Mouse (Mus musculus) retina, postnatal 7 days (tissue): ENCODE measurements around the gene Ezh1.

ENCODE experiments used
- DNase-seq: peaks from one replicate; pipeline ENCODE4 v3.0.0-alpha.2; 2012; ENCODE audit warnings: low read depth, low spot score

Ezh1 gene

GRCm38 (mm10) chr11:101181961-101182360 lies 44.3 kb downstream of the Ezh1 start:
- no peak for DNase-seq

- DNase-seq, result no peak
Measured at GRCm38 (mm10) chr11:101180846-101181740, 45.2 kb downstream of the Ezh1 start.

GRCm38 (mm10) chr11:101180261-101180660 lies 46.0 kb downstream of the Ezh1 start:
- no peak for DNase-seq

- no peak for DNase-seq
Measured at GRCm38 (mm10) chr11:101179306-101179705, 47.0 kb downstream of the Ezh1 start.

- DNase-seq, result no peak
Measured at GRCm38 (mm10) chr11:101178061-101179058, 47.9 kb downstream of the Ezh1 start.

- no peak for DNase-seq
Measured at GRCm38 (mm10) chr11:101176933-101177773, 49.1 kb downstream of the Ezh1 start.

GRCm38 (mm10) chr11:101176117-101176691 lies 50.1 kb downstream of the Ezh1 start:
- no peak for DNase-seq

- DNase-seq, result no peak
Measured at GRCm38 (mm10) chr11:101175636-101176116, 50.6 kb downstream of the Ezh1 start.

- DNase-seq, result no peak
Measured at GRCm38 (mm10) chr11:101174851-101175628, 51.2 kb downstream of the Ezh1 start, which contains the start of gene Ccr10. Gene Ccr10, minus strand, starts transcription at chr11:101175443.

- DNase-seq, result no peak
Measured at GRCm38 (mm10) chr11:101174389-101174745, 51.9 kb downstream of the Ezh1 start.

GRCm38 (mm10) chr11:101173631-101174388 lies 52.5 kb downstream of the Ezh1 start:
- DNase-seq, result peak; percentile 79

GRCm38 (mm10) chr11:101173112-101173511 lies 53.2 kb downstream of the Ezh1 start:
- DNase-seq, result no peak

- no peak for DNase-seq
Measured at GRCm38 (mm10) chr11:101172434-101172815, 53.8 kb downstream of the Ezh1 start.

GRCm38 (mm10) chr11:101171721-101172433 lies 54.4 kb downstream of the Ezh1 start:
- DNase-seq, result no peak

GRCm38 (mm10) chr11:101170811-101171610 lies 55.3 kb downstream of the Ezh1 start, which contains the start of gene Plekhh3:
Gene Plekhh3, minus strand, starts transcription at chr11:101171351.
- DNase-seq, result peak; percentile 94

GRCm38 (mm10) chr11:101170354-101170810 lies 55.9 kb downstream of the Ezh1 start, which contains the start of gene Cntnap1:
Gene Cntnap1, plus strand, starts transcription at chr11:101170523.
- no peak for DNase-seq
